Mouse (Mus musculus): ENCODE measurements around the gene Synj2bp. TPM values are rescaled to one million over a fixed set of nuclear protein-coding genes. Genes with fewer than 3 reads are reported as not detected.

Gene Synj2bp
- polyA plus RNA-seq (2014; fragmentation: Illumina TruSeq; extraction: RNeasy Lipid Tissue Mini Kit (QIAGEN cat#74804); ENCODE audit: low read depth, low replicate concordance): 154 TPM

DNA sequence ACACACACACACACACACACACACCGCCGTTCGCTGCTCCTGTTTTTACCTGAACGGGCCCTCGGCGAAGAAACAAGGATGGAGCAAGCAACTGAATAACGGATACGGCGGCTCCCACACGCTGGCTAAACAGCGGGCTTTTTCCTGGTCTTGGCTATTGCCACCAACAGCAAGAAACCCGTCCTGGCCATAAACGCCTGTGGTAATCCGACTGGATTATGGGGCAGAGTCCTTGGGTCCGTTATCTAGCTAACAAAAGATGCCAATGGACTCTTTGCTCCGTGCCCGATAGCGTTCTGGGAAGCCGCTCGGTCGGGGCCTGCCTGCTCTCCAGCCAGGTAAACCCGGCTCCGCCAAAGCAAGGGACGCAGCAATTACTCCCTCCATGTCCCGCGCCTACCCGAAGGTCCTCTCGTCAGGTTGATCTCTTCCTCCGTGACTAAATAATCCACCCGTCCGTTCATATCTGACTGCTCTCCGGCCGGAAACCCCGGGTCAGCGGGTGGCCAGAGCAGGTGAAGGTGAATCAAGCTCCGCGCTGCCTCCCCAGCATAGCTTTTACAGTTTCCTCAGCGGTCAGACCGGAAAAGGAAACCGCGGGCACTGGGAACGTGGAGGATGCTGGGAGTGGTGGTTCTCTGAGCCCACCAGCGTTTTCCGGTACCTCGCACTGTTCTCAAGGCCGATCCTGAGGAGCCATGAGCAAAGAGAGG is at the start of gene Synj2bp, which contains the start of gene Gm20498:
Gene Synj2bp, minus strand, starts transcription at position 596 of the 713 bp plus-strand sequence.
Gene Gm20498, minus strand, starts transcription at position 590 of the 713 bp plus-strand sequence.

DNA sequence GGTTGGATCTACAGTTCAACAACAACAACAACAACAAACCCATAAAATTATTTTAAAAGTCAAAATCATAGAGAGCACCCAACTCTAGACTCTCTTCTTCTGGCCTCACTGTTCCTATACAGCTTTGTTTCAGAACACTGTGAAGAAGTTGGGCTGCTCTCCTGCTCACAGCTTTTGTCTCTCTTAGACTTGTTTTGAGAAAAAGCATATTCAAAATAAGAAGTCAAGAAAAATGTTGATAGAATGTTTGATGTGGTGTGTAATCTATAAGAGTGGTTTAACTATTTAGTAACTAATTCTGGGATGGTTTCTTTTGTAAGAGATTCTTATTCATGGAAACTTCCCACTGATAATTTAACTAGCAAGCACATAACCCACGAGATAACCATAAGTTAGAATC is 35.7 kb upstream of the Synj2bp start, which contains the start of gene Adam21:
Gene Adam21, minus strand, starts transcription at position 101 of the 400 bp plus-strand sequence.

DNA sequence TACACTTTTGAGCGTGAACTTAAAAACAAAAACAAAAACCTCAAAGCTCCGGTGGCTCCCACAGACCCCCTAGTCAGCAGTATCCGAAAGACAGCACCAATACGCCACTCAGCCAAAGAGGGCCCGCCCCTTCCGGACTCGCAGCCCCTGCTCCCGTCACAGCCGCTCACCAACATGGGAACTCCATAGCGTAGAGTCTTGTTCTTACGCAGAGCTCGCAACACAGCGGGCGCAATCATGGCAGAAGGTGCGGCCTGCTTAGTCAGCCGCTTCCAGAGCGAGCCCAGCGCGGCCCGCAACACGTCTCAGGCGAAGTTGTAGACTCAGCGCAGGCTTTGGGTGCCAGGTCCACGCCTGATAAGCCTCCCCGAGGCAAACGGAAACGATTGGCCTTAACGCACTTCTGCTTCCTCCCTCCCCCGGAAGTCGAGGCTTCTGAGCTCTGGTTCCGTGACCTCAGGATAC is 48.0 kb downstream of the Synj2bp start, which contains the start of gene Cox16:
Gene Cox16, minus strand, starts transcription at position 401 of the 465 bp plus-strand sequence.

Other genes with a start within 250 kb of the Synj2bp start
- gene Slc8a3, start 199.7 kb downstream of the Synj2bp start, polyA plus RNA-seq (2014; fragmentation: Illumina TruSeq; extraction: RNeasy Lipid Tissue Mini Kit (QIAGEN cat#74804); ENCODE audit: low read depth, low replicate concordance): not detected
- gene Gm4787, start 153.4 kb downstream of the Synj2bp start, polyA plus RNA-seq (2014; fragmentation: Illumina TruSeq; extraction: RNeasy Lipid Tissue Mini Kit (QIAGEN cat#74804); ENCODE audit: low read depth, low replicate concordance): 1.1 TPM
- gene Adam4, start 111.0 kb downstream of the Synj2bp start, polyA plus RNA-seq (2014; fragmentation: Illumina TruSeq; extraction: RNeasy Lipid Tissue Mini Kit (QIAGEN cat#74804); ENCODE audit: low read depth, low replicate concordance): 0.57 TPM
- gene Cox16, start 47.8 kb downstream of the Synj2bp start, polyA plus RNA-seq (2014; fragmentation: Illumina TruSeq; extraction: RNeasy Lipid Tissue Mini Kit (QIAGEN cat#74804); ENCODE audit: low read depth, low replicate concordance): 342 TPM
- gene Gm20498, start within 50 bp of the Synj2bp start, polyA plus RNA-seq (2014; fragmentation: Illumina TruSeq; extraction: RNeasy Lipid Tissue Mini Kit (QIAGEN cat#74804); ENCODE audit: low read depth, low replicate concordance): 7.2 TPM
- gene Adam21, start 35.6 kb upstream of the Synj2bp start, polyA plus RNA-seq (2014; fragmentation: Illumina TruSeq; extraction: RNeasy Lipid Tissue Mini Kit (QIAGEN cat#74804); ENCODE audit: low read depth, low replicate concordance): not detected
- 72.4 TPM for gene Med6, start 62.1 kb upstream of the Synj2bp start, polyA plus RNA-seq (2014; fragmentation: Illumina TruSeq; extraction: RNeasy Lipid Tissue Mini Kit (QIAGEN cat#74804); ENCODE audit: low read depth, low replicate concordance)
- 0.40 TPM for gene Ttc9, start 98.3 kb upstream of the Synj2bp start, polyA plus RNA-seq (2014; fragmentation: Illumina TruSeq; extraction: RNeasy Lipid Tissue Mini Kit (QIAGEN cat#74804); ENCODE audit: low read depth, low replicate concordance)
- 0.49 TPM for gene Map3k9, start 248.3 kb upstream of the Synj2bp start, polyA plus RNA-seq (2014; fragmentation: Illumina TruSeq; extraction: RNeasy Lipid Tissue Mini Kit (QIAGEN cat#74804); ENCODE audit: low read depth, low replicate concordance)

All from kidney, adult 10 weeks (tissue).